Mouse (Mus musculus) cerebellum, postnatal 25 days (tissue): ENCODE results near the gene Nf1.

Experiments
- DNase-seq, 2 experiments: peaks; one replicate each; pipeline ENCODE4 v3.0.0; 2021; ENCODE audit warnings: mixed read lengths in 2 of 2

Gene Nf1

GRCm38 (mm10) chr11:79529226-79529625 is 189.7 kb downstream of the Nf1 start:
- DNase-seq: no peak

DNA sequence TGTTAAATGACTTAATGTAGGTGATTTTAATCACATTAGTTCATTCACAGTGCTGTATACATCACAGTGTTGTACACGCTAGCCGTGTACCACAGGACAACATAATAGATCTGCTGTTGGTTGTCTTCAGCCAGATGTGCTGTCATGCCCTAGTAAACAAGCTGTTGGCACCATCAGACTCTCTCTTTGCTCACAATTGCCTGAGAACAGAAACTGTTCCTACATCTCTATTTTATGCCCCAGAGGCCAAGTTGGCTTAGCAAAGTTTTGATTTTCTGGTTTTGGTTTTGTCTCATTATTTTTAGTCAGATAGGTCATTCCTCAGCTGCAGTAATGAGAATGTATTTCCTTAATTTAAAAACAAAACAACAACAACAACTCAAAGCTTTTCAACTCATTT is 190.2 kb downstream of the Nf1 start:
- DNase-seq: no peak

DNA sequence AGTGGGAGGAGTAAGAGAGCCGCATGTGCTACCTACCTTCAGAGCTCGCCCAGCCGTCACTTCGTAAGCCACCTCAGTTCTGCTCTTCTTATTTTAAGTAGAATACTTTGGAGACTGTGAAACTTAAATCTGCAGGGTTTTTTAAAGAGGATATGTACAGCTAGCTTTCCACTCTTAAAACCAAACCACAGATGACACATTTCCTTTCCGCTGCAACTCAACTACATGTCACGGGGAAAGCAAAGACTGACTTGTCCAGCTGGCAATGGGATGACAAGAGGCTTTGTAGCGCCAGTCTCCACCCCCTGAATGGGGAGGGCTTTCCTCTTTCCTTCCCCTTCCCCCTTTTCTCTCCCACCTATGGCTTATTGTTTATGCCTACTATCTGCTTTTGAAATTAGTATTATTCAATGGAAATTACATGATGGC is 190.9 kb downstream of the Nf1 start, which contains the start of the genes Evi2 and Evi2a:
Gene Evi2, minus strand, starts transcription at position 257 of the 429 bp plus-strand sequence.
Gene Evi2a, minus strand, starts transcription at position 277 of the 429 bp plus-strand sequence.
- no peak for DNase-seq

DNA sequence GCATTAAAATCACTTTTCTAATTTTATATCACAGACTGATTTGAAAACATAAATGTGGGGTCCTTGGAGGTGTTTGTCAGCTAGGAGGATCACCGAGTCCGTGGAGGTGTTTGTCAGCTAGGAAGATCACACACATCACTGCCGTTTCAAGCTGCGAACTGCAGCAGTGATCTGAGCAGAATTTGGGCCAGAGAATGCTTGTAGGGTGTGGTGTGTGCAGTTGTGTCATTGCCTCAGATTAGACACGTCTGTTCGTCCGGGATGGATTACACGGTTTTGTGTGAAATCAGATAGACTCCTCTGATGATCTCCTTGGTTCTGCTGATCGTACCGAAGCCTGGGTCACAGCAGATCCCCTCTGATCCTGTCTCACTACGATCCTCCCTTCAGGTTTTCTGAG is 191.3 kb downstream of the Nf1 start:
- DNase-seq: no peak

GRCm38 (mm10) chr11:79531485-79531884 is 192.0 kb downstream of the Nf1 start:
- no peak for DNase-seq

DNA sequence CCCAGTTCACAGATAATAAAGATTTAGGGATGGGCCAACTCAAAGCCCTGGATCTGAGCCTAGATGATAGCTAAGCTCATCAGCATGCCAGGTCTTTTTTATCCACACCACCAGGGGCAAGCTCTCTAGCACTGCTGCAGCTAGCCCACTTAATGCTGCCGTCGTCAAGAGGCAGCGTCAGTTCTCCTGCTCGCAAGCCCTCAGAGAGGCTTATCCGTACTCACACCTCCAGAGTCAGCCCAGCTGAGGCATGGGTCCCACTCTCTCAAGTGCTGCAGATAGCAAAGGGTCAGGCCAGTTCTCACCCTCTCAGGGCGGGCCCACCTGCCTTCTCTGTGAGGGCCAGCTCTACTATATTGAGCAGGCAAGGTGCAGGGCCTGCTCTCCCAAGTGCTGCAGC is 193.8 kb downstream of the Nf1 start:
- DNase-seq: no peak

DNA sequence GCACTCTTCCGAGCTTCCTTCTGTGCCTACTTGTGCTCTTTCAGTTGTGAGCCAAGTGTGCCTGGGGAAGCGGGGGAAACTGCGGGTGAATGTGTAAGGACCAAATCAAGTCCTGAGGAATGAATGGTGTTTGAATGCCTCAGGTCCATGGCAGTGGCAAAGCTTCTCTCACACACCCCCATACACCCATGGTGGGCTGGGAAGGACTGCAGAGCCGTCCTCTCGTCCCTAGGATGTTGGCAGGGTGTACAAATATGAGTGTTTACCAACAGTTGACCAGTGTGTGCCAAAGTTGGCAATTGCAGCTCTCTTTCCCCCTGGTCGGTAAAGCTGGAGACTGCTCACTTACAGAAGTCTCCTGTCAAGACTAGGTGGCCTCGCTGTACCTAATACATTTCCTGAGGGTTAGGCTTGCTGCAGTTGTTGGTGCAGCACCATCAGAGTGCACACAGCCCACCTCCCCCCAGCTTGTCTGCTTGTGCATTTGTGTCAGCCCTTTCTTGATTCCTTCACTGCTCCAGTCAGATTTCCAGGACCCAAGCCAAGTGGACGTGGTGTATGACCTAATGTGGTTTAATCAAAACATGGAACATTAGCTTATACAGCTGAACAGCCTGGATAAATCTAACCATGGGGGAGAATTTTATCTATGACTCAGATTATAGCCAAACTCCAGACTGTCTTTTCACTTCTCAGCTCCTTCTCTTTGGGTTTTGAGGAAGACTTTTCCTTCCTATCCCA is 194.6 kb downstream of the Nf1 start:
- DNase-seq: peak; percentile 40 to 62

DNA sequence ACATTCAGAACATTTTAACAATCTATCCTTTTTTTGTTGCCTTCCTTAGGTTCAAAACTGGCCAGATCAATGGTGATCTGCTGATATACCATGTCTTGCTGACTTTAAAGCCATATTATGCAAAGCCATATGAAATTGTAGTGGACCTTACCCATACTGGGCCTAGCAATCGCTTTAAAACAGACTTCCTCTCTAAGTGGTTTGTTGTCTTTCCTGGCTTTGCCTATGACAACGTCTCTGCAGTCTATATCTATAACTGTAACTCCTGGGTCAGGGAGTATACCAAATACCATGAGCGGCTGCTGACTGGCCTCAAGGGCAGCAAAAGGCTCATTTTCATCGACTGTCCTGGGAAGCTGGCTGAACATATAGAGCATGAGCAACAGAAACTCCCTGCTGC is 196.1 kb downstream of the Nf1 start:
- DNase-seq: no peak

DNA sequence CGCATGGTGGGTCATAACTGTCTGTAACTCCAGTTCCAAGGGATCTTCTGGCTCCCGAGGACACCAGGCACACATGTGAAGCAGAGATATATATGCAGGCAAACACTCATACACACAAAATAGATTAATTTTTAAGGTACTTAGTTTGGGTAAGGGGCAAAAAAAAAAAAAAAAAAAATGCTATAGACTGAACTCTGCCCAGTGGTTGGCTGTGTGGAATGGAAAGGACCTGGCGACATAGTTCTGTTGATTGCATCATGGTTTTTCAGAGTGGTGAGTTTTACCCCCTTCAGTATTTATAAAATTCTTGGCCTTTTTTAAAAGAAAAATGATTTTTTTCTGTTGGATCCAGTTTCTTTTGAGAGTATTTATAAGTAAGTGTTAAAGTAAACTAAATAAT is 196.8 kb downstream of the Nf1 start:
- DNase-seq: no peak

DNA sequence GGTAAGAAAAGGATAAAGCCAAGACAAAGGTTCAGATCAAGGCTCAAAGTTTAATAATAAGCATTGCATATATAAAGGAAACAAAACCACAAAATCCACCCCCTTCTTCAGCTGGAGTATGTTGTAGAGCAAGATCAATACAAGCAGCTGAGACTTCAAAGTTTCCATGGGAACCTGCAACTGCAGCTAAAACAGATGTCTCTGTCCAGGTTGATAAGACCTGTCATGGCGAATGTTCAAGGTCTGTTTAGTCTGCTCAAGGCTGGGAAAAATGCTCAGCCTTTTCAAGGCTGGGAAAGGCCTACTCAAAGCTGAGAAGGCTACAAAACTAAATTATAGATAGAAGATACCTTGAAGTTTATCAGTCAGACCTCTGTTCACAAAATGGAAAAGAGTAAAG is 213.1 kb downstream of the Nf1 start:
- DNase-seq: no peak

GRCm38 (mm10) chr11:79560536-79560935 is 221.0 kb downstream of the Nf1 start:
- DNase-seq: no peak

- DNase-seq: no peak
These were observed 224.0 kb downstream of the Nf1 start for GRCm38 (mm10) chr11:79563493-79563892.

GRCm38 (mm10) chr11:79566947-79567346 is 227.5 kb downstream of the Nf1 start:
- DNase-seq: no peak

- no peak for DNase-seq
These were observed 228.9 kb downstream of the Nf1 start for GRCm38 (mm10) chr11:79568197-79568911.

DNA sequence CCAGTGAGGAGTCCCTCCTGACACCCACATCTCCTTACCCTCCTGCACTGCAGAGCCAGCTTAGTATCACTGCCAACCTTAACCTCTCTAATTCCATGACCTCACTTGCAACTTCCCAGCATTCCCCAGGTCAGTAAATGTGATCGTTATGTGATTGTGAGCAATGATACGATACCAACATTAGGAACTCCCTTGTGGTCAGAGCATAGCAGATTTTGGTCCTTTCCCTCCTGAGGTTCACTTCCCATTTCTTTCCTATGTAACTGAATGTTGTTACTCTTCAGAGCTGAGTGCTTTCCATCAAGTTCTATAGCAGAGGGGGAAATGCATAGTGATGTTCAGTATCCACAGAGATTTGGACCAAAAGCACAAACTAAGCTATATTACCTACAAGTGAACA is 230.8 kb downstream of the Nf1 start:
- DNase-seq: no peak

- DNase-seq: no peak
These were observed 234.3 kb downstream of the Nf1 start for GRCm38 (mm10) chr11:79573836-79574235.

DNA sequence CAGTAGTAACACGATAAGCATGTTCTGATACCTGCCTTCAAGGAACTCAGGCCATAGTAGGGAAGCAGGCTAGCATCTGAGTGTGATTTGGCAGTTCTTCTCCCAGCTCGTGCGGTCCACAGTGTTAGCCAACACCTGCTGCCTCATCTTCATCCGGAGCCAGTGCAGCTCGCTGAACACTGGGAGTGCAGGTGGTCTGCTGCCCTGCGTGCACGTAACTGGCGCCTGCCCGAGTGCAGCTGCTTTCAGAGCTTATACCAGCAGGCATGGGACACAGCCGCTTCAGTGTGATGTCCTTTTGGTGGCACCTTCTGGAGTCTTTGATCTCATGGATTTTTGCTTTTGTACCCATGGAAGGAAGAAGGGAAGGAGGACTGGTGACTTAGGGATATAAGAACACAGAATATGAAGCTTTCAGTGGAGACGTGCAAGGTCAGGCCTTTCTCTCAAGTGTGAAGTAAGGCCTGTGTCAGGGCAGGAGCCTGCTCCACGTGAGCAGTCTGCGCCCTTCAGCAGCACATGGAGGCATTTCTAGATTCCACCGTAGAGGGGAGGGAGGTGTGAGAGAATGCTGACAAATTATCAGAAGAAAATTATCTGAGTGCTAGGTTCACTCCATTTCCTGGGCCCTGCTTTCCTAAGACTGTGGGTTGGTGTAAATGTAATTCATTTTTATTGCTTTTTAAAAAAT is 236.0 kb downstream of the Nf1 start:
- DNase-seq: no peak

- peak; percentile 74 to 86 for DNase-seq
These were observed 238.2 kb downstream of the Nf1 start for GRCm38 (mm10) chr11:79577741-79578140.

DNA sequence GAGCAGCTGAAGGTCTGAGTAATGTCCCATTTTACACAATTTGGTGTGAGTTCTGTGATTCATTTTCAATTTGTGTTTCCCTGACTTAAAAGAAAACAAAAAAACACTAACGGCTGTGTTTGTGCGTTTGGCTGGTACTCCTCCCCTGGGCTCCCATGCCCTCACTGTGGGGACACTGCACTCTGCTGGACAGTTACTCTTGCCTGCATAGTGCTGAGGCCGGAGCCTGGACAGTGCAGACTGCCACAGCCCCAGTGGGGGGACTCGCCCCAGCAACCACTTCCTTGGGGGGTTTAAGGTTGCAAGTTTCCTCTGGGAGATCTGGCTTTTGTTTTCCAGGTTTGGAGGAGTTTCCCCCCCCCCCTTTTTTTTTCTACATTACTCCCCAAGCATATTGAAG is 241.2 kb downstream of the Nf1 start:
- no peak for DNase-seq

- DNase-seq: no peak
These were observed 241.8 kb downstream of the Nf1 start for GRCm38 (mm10) chr11:79581257-79581656.

GRCm38 (mm10) chr11:79584191-79584590 is 244.7 kb downstream of the Nf1 start:
- peak; percentile 82 to 85 for DNase-seq

DNA sequence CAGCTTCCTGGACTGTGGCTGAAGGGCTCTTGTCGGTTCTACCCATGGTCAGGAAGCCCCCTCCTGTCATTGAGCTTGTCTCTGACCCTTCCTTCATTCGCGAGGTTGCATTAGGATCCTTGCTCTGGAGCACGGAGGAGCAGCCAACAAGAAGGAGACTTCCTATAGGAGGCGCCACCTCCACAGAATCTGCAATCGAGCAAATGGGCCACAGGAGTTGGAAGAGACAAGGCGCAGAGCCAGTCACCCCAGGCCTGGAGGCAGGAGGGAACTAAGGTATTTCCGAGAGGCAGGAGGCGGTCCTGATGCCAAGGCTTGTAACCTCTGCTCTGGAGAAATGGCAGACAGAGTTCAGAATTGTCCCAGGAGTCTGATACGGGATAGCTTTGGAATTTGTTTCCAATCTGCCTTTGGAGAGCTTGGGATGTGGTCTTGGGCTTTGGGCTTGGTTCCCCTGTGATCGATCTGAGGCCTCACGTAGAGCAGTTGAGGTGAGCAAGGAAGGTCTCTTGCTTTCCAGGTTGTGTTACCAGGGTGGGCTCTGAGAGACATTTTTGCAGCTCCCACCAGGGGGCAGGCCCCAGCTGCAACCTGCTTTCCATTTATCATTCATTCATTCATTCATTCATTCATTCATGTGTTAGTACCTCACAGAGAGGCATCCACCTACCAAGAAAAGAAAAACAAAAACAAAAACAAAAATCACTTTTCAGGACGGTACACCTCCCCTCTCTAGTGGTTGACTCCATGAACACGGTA is 250.0 kb downstream of the Nf1 start:
- peak; percentile 57 to 77 for DNase-seq
